Mouse (Mus musculus) liver, embryonic 14.5 days (tissue): ENCODE results near the gene Nfx1. TPM values are rescaled to one million over a fixed set of nuclear protein-coding genes. Genes with fewer than 3 reads are reported as not detected.

ENCODE experiments used
- ATAC-seq: fragments of 200-750 bp; cut with Nextera tagmentation; 2 replicates; pipeline ENCODE4 v1.8.0; 2017; ENCODE audit warnings: moderate number of reproducible peaks, mild to moderate bottlenecking, moderate library complexity; ENCODE audit not compliant: insufficient read depth
- DNase-seq, 3 experiments: peaks; one replicate each; pipeline ENCODE4 v3.0.0-alpha.2; 2012 to 2013; ENCODE audit warnings: low read depth in 3 of 3, low spot score in 3 of 3
- H3K27ac ChIP-seq: fragments of 300-500 bp; sonication (generic); 2 replicates; pipeline ENCODE4 v1.5.1; 2014; ENCODE audit warnings: moderate library complexity, mild to moderate bottlenecking, control low read depth, inconsistent platforms
- H3K27me3 ChIP-seq: fragments of 300-500 bp; sonication (generic); 2 replicates; pipeline ENCODE4 v1.6.1; 2014; ENCODE audit warnings: mild to moderate bottlenecking, low read length, moderate library complexity; ENCODE audit not compliant: control insufficient read depth, insufficient read depth
- H3K36me3 ChIP-seq: fragments of 300-500 bp; sonication (generic); replicated peaks from 2 replicates; pipeline ENCODE4 v1.6.1; 2014; ENCODE audit warnings: low read depth; ENCODE audit not compliant: control insufficient read depth, insufficient read depth
- H3K4me1 ChIP-seq, 2 experiments: fragments of 200-500 bp in 1 of 2; fragments of 300-500 bp in 1 of 2; sonication (generic) in 1 of 2; replicated peaks; 2 replicates each; pipeline ENCODE4 v1.6.1; 2012 to 2014; ENCODE audit warnings: antibody characterized with exemption in 1 of 2, inconsistent platforms in 1 of 2, low read length in 1 of 2; ENCODE audit not compliant: control insufficient read depth in 2 of 2, insufficient read depth in 2 of 2
- H3K4me2 ChIP-seq: fragments of 300-500 bp; sonication (generic); 2 replicates; pipeline ENCODE4 v1.6.1; 2014; ENCODE audit warnings: low read depth, mild to moderate bottlenecking, control low read depth, moderate library complexity
- H3K4me3 ChIP-seq, 2 experiments: fragments of 200-500 bp in 1 of 2; fragments of 300-500 bp in 1 of 2; sonication (generic) in 1 of 2; 2 replicates each; pipeline ENCODE4 v1.5.1; 2012 to 2014; ENCODE audit warnings: low read depth in 2 of 2, low read length in 2 of 2, mild to moderate bottlenecking in 2 of 2, control low read depth in 1 of 2, inconsistent platforms in 1 of 2, moderate library complexity in 1 of 2; ENCODE audit not compliant: insufficient read depth in 1 of 2
- H3K9ac ChIP-seq: fragments of 300-500 bp; sonication (generic); replicated peaks from 2 replicates; pipeline ENCODE4 v1.6.1; 2014; ENCODE audit warnings: mild to moderate bottlenecking, control low read depth, moderate library complexity
- H3K9me3 ChIP-seq: fragments of 300-500 bp; sonication (generic); 2 replicates; pipeline ENCODE4 v1.6.1; 2016; ENCODE audit warnings: low read length, mixed read lengths; ENCODE audit not compliant: control insufficient read depth
- CTCF ChIP-seq: IDR thresholded peaks from 2 replicates; pipeline ENCODE4 v1.5.1; 2016; ENCODE audit warnings: antibody characterized with exemption, low read depth, control low read depth
- EP300 ChIP-seq: IDR thresholded peaks from 2 replicates; pipeline ENCODE4 v1.6.1; 2016; ENCODE audit warnings: antibody characterized with exemption, low read depth
- WGBS: fragments of 180-500 bp; shearing (Covaris S2); extraction: QIAGEN DNeasy Blood & Tissue Kit; methylation state at CpG from one replicate; pipeline ENCODE4 v1.1.7; 2014; ENCODE audit not compliant: insufficient replicate concordance; 5-methylcytosine and 5-hydroxymethylcytosine counted together
- polyA plus RNA-seq, 2 experiments: library from polyadenylated mRNA; depleted of rRNA in 1 of 2; stranded (reverse) in 1 of 2; unstranded in 1 of 2; fragments of >200 nt; fragmentation: Nextera tagmentation in 1 of 2; extraction: Ambion mirVana in 1 of 2; gene quantifications; 2 replicates each; pipeline versions ENCODE4 v1.2.1 to v1.2.3; 2012 to 2014

Gene Nfx1
- polyA plus RNA-seq, 2 experiments: 22.1 to 27.1 TPM

DNA sequence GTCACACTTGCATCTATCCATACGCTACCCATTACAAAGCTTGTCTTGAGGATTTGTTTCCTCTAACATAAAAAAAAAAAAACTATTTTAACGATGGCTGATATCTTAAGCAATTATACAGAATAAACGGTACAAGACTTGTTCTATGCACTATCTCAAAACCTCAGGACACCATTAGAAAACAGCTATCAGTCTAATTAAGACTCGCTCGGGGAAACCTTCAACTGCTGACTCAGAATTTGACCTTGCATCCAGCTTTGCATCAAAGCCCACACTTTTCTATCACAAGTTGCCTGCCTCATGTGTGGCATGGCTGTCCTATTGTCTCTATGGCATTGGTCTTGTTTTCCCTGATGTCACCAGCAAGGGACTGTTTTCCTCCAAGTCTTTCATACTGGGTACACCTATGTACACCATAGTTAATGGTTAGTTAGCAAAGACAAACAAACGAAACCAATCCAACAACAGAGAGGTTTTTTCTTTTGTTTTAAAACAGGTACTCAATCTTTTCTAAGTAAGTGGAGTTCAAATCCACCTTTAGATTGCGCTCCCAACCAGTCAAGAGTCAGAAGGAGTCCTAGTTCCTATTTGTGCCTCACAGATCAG lies 24.1 kb upstream of the Nfx1 start:
- no peaks in the 10 kb centered on the region for H3K9me3 ChIP-seq
- H3K27me3 ChIP-seq: no peaks in the 10 kb centered on the region
- H3K27ac ChIP-seq: peak overlapping the region; percentile 87; the same call in 1 of the 2 replicates
- DNase-seq: no peak
- TF ChIP-seq EP300 (no peak), CTCF (no peak)
- peaks cover 25 to 34% of the 10 kb centered on the region in 2 experiments for H3K4me1 ChIP-seq
- peaks cover 25% of the 10 kb centered on the region for H3K36me3 ChIP-seq
- no peak for ATAC-seq
- peak overlapping the region; percentile 97 to 98 for H3K4me3 ChIP-seq
- peak overlapping the region; percentile 97 for H3K9ac ChIP-seq
- 38% methylated on average over 7 of the region's 7 CpGs for WGBS
- peak overlapping the region; percentile 71 for H3K4me2 ChIP-seq

GRCm38 (mm10) chr4:40947565-40948159 lies 23.0 kb upstream of the Nfx1 start:
- DNase-seq: peak; percentile 25 to 35 (median 33)
- H3K4me1 ChIP-seq: peaks cover 19 to 24% of the 10 kb centered on the region in 2 experiments
- peaks cover 20% of the 10 kb centered on the region for H3K36me3 ChIP-seq
- no peaks in the 10 kb centered on the region for H3K9me3 ChIP-seq
- H3K4me2 ChIP-seq: peak overlapping the region; percentile 71
- H3K27me3 ChIP-seq: no peaks in the 10 kb centered on the region
- TF ChIP-seq CTCF: 0 out of 2 replicates have a peak, but pooled peaks have one; percentile 25
- no peak for TF ChIP-seq EP300
- H3K9ac ChIP-seq: peak overlapping the region; percentile 97
- peak overlapping the region; percentile 87 for H3K27ac ChIP-seq
- peak overlapping the region; percentile 97 to 98 for H3K4me3 ChIP-seq
- WGBS: under 1% methylated on average over 39 of the region's 40 CpGs
- peak; percentile 53; the same call in 1 of the 2 replicates for ATAC-seq

- under 1% methylated on average over 50 of the region's 50 CpGs for WGBS
- TF ChIP-seq CTCF (peak; percentile 38), EP300 (no peak)
- no peaks in the 10 kb centered on the region for H3K27me3 ChIP-seq
- H3K4me1 ChIP-seq: peaks cover 19 to 24% of the 10 kb centered on the region in 2 experiments
- peak within 1 kb of the TSS; percentile 97 for H3K9ac ChIP-seq
- H3K4me2 ChIP-seq: peak within 1 kb of the TSS; percentile 96
- DNase-seq (peak; percentile 96 to 99 (median 96)), ATAC-seq (peak; percentile 97)
- peaks cover 18% of the 10 kb centered on the region for H3K36me3 ChIP-seq
- peak within 1 kb of the TSS; percentile 87 for H3K27ac ChIP-seq
- H3K4me3 ChIP-seq: peak within 1 kb of the TSS; percentile 97 to 98
- no peaks in the 10 kb centered on the region for H3K9me3 ChIP-seq
Observed at GRCm38 (mm10) chr4:40948160-40948708, 22.5 kb upstream of the Nfx1 start, which contains the start of the genes Bag1 and Chmp5. Gene Bag1, minus strand, starts transcription at chr4:40948294. Gene Chmp5, plus strand, starts transcription at chr4:40948407.

- Histone ChIP-seq H3K36me3 (peaks cover 16% of the 10 kb centered on the region), H3K27ac (no peak overlapping the region), H3K4me1 (peaks cover 7 to 9% of the 10 kb centered on the region in 2 experiments), H3K9me3 (no peaks in the 10 kb centered on the region), H3K9ac (no peak overlapping the region), H3K4me2 (no peak overlapping the region), H3K4me3 (no peak overlapping the region), H3K27me3 (no peaks in the 10 kb centered on the region)
- WGBS: 76% methylated on average over 1 of the region's 1 CpGs
- DNase-seq: no peak
- TF ChIP-seq EP300 (no peak), CTCF (peak; percentile 77)
- ATAC-seq: 0 out of 2 replicates have a peak, but pooled peaks have one; percentile 45
Observed at GRCm38 (mm10) chr4:40953521-40953920, 17.2 kb upstream of the Nfx1 start.

DNA sequence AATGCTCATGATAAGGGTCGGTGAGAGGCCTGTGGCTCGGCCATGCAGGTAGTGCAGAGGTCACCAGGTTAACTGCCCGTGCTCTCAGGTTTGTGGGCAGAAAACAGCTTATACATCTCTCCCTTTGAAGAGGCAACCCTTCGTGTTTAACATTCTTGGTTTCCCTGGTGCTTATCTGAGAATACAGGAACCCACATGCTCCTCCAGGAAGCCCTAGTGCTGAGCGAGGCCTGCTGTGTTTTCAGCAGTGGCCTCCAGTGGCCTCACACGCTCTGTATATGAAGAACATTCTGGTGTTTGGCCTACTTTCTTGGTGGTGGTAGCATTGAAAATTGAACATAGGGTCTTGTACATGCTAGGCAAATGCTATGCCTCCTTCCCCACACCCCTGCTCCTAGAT lies 14.8 kb upstream of the Nfx1 start:
- H3K27ac ChIP-seq: no peak overlapping the region
- H3K4me2 ChIP-seq: no peak overlapping the region
- no peaks in the 10 kb centered on the region for H3K9me3 ChIP-seq
- no peaks in the 10 kb centered on the region for H3K27me3 ChIP-seq
- H3K4me3 ChIP-seq: no peak overlapping the region
- H3K9ac ChIP-seq: no peak overlapping the region
- peaks cover 20% of the 10 kb centered on the region for H3K36me3 ChIP-seq
- ATAC-seq (peak; percentile 48; the same call in 1 of the 2 replicates), DNase-seq (no peak)
- 27% methylated on average over 6 of the region's 6 CpGs for WGBS
- TF ChIP-seq EP300 (no peak), CTCF (no peak)
- H3K4me1 ChIP-seq: no peaks in the 10 kb centered on the region
